Mouse (Mus musculus): ENCODE measurements around the gene Rnf150. TPM values are rescaled to one million over a fixed set of nuclear protein-coding genes. Genes with fewer than 3 reads are reported as not detected.

Rnf150 gene
- polyA plus RNA-seq, 1 experiment from 2014 or later = 0.07 TPM

GRCm38 (mm10) chr8:83032800-83033199 lies 169.6 kb downstream of the Rnf150 start:
- no peak overlapping the region for H3K9ac ChIP-seq

GRCm38 (mm10) chr8:83035141-83035540 lies 172.0 kb downstream of the Rnf150 start:
- Histone ChIP-seq H3K27ac (replicated peaks) (no peak overlapping the region), H3K27me3 (no peaks in the 10 kb centered on the region), H3K9me3 (replicated peaks) (no peaks in the 10 kb centered on the region), H3K9ac (no peak overlapping the region), H3K4me2 (no peak overlapping the region), H3K4me3 (replicated peaks) (no peak overlapping the region), H3K36me3 (replicated peaks) (no peaks in the 10 kb centered on the region), H3K4me1 (replicated peaks) (no peaks in the 10 kb centered on the region)
- no peak for ATAC-seq (ENCODE audit: insufficient read depth)
- 73% methylated on average over 5 of the region's 5 CpGs for WGBS (ENCODE audit: insufficient replicate concordance)

More at GRCm38 (mm10) chr8:83032800-83033199, 169.6 kb downstream of the Rnf150 start:
- no peak for ATAC-seq (ENCODE audit: insufficient read depth)
- Histone ChIP-seq H3K4me1 (replicated peaks) (no peaks in the 10 kb centered on the region), H3K4me3 (replicated peaks) (no peak overlapping the region), H3K27me3 (no peaks in the 10 kb centered on the region), H3K36me3 (replicated peaks) (no peaks in the 10 kb centered on the region), H3K27ac (replicated peaks) (no peak overlapping the region), H3K4me2 (no peak overlapping the region), H3K9me3 (replicated peaks) (no peaks in the 10 kb centered on the region)
- 76% methylated on average over 7 of the region's 7 CpGs for WGBS (ENCODE audit: insufficient replicate concordance)

GRCm38 (mm10) chr8:83036521-83037166 lies 173.5 kb downstream of the Rnf150 start:
- H3K4me1 ChIP-seq (replicated peaks) = no peaks in the 10 kb centered on the region
- no peak overlapping the region for H3K4me3 ChIP-seq (replicated peaks)
- H3K9me3 ChIP-seq (replicated peaks) = no peaks in the 10 kb centered on the region
- no peaks in the 10 kb centered on the region for H3K27me3 ChIP-seq
- H3K27ac ChIP-seq (replicated peaks) = no peak overlapping the region
- no peak for ATAC-seq (ENCODE audit: insufficient read depth)
- no peaks in the 10 kb centered on the region for H3K36me3 ChIP-seq (replicated peaks)
- H3K9ac ChIP-seq = no peak overlapping the region
- no peak overlapping the region for H3K4me2 ChIP-seq
- 74% methylated on average over 3 of the region's 3 CpGs for WGBS (ENCODE audit: insufficient replicate concordance)

- Histone ChIP-seq H3K27me3 (no peaks in the 10 kb centered on the region), H3K27ac (replicated peaks) (no peak overlapping the region)
These were observed 174.2 kb downstream of the Rnf150 start for GRCm38 (mm10) chr8:83037321-83037720.

GRCm38 (mm10) chr8:83038575-83038974 lies 175.4 kb downstream of the Rnf150 start:
- no peaks in the 10 kb centered on the region for H3K36me3 ChIP-seq (replicated peaks)
- H3K27me3 ChIP-seq = no peaks in the 10 kb centered on the region
- ATAC-seq (ENCODE audit: insufficient read depth) = no peak
- 70% methylated on average over 10 of the region's 10 CpGs for WGBS (ENCODE audit: insufficient replicate concordance)
- no peaks in the 10 kb centered on the region for H3K9me3 ChIP-seq (replicated peaks)
- no peak overlapping the region for H3K4me2 ChIP-seq
- no peaks in the 10 kb centered on the region for H3K4me1 ChIP-seq (replicated peaks)
- H3K9ac ChIP-seq = no peak overlapping the region
- no peak overlapping the region for H3K27ac ChIP-seq (replicated peaks)
- no peak overlapping the region for H3K4me3 ChIP-seq (replicated peaks)

More at GRCm38 (mm10) chr8:83037321-83037720, 174.2 kb downstream of the Rnf150 start:
- WGBS (ENCODE audit: insufficient replicate concordance) = 64% methylated on average over 1 of the region's 1 CpGs
- ATAC-seq (ENCODE audit: insufficient read depth) = no peak
- H3K9me3 ChIP-seq (replicated peaks) = no peaks in the 10 kb centered on the region
- no peak overlapping the region for H3K4me2 ChIP-seq
- H3K36me3 ChIP-seq (replicated peaks) = no peaks in the 10 kb centered on the region
- H3K4me1 ChIP-seq (replicated peaks) = no peaks in the 10 kb centered on the region
- H3K9ac ChIP-seq = no peak overlapping the region
- no peak overlapping the region for H3K4me3 ChIP-seq (replicated peaks)

- Histone ChIP-seq H3K4me3 (replicated peaks) (no peak overlapping the region), H3K4me1 (replicated peaks) (no peaks in the 10 kb centered on the region), H3K9me3 (replicated peaks) (no peaks in the 10 kb centered on the region), H3K4me2 (no peak overlapping the region), H3K27me3 (no peaks in the 10 kb centered on the region), H3K36me3 (replicated peaks) (no peaks in the 10 kb centered on the region), H3K27ac (replicated peaks) (no peak overlapping the region), H3K9ac (no peak overlapping the region)
- ATAC-seq (ENCODE audit: insufficient read depth) = no peak
- WGBS (ENCODE audit: insufficient replicate concordance) = 50% methylated on average over 4 of the region's 4 CpGs
These were observed 178.3 kb downstream of the Rnf150 start for GRCm38 (mm10) chr8:83041440-83041839.

GRCm38 (mm10) chr8:83046912-83047311 lies 183.8 kb downstream of the Rnf150 start:
- Histone ChIP-seq H3K9me3 (replicated peaks) (no peaks in the 10 kb centered on the region), H3K4me1 (replicated peaks) (no peaks in the 10 kb centered on the region), H3K9ac (no peak overlapping the region), H3K36me3 (replicated peaks) (no peaks in the 10 kb centered on the region), H3K27me3 (no peaks in the 10 kb centered on the region), H3K4me3 (replicated peaks) (no peak overlapping the region), H3K4me2 (no peak overlapping the region), H3K27ac (replicated peaks) (no peak overlapping the region)
- WGBS (ENCODE audit: insufficient replicate concordance) = 70% methylated on average over 9 of the region's 9 CpGs
- no peak for ATAC-seq (ENCODE audit: insufficient read depth)

GRCm38 (mm10) chr8:83048527-83048926 lies 185.4 kb downstream of the Rnf150 start:
- no peak overlapping the region for H3K9ac ChIP-seq
- H3K4me2 ChIP-seq = no peak overlapping the region
- H3K27ac ChIP-seq (replicated peaks) = no peak overlapping the region
- no peaks in the 10 kb centered on the region for H3K9me3 ChIP-seq (replicated peaks)
- H3K4me1 ChIP-seq (replicated peaks) = no peaks in the 10 kb centered on the region
- H3K4me3 ChIP-seq (replicated peaks) = no peak overlapping the region
- no peaks in the 10 kb centered on the region for H3K27me3 ChIP-seq
- 62% methylated on average over 6 of the region's 6 CpGs for WGBS (ENCODE audit: insufficient replicate concordance)
- H3K36me3 ChIP-seq (replicated peaks) = no peaks in the 10 kb centered on the region
- ATAC-seq (ENCODE audit: insufficient read depth) = no peak

- H3K4me2 ChIP-seq = no peak overlapping the region
- H3K4me3 ChIP-seq (replicated peaks) = no peak overlapping the region
- H3K36me3 ChIP-seq (replicated peaks) = no peaks in the 10 kb centered on the region
- ATAC-seq (ENCODE audit: insufficient read depth) = no peak
- no peaks in the 10 kb centered on the region for H3K4me1 ChIP-seq (replicated peaks)
- H3K27me3 ChIP-seq = no peaks in the 10 kb centered on the region
- 61% methylated on average over 7 of the region's 7 CpGs for WGBS (ENCODE audit: insufficient replicate concordance)
- H3K9ac ChIP-seq = no peak overlapping the region
- H3K27ac ChIP-seq (replicated peaks) = no peak overlapping the region
- H3K9me3 ChIP-seq (replicated peaks) = no peaks in the 10 kb centered on the region
These were observed 186.0 kb downstream of the Rnf150 start for GRCm38 (mm10) chr8:83049171-83049601.

- no peak overlapping the region for H3K4me3 ChIP-seq (replicated peaks)
- H3K9ac ChIP-seq = no peak overlapping the region
- H3K4me2 ChIP-seq = no peak overlapping the region
- no peaks in the 10 kb centered on the region for H3K4me1 ChIP-seq (replicated peaks)
- no peaks in the 10 kb centered on the region for H3K9me3 ChIP-seq (replicated peaks)
- ATAC-seq (ENCODE audit: insufficient read depth) = no peak
- WGBS (ENCODE audit: insufficient replicate concordance) = 52% methylated on average over 1 of the region's 1 CpGs
- H3K27me3 ChIP-seq = no peaks in the 10 kb centered on the region
- no peaks in the 10 kb centered on the region for H3K36me3 ChIP-seq (replicated peaks)
- no peak overlapping the region for H3K27ac ChIP-seq (replicated peaks)
These were observed 186.5 kb downstream of the Rnf150 start for GRCm38 (mm10) chr8:83049616-83050015.

GRCm38 (mm10) chr8:83052896-83053295 lies 189.7 kb downstream of the Rnf150 start:
- Histone ChIP-seq H3K4me2 (no peak overlapping the region), H3K27ac (replicated peaks) (no peak overlapping the region)
- 65% methylated on average over 4 of the region's 4 CpGs for WGBS (ENCODE audit: insufficient replicate concordance)

GRCm38 (mm10) chr8:83054801-83055200 lies 191.6 kb downstream of the Rnf150 start:
- Histone ChIP-seq H3K4me3 (replicated peaks) (no peak overlapping the region), H3K36me3 (replicated peaks) (no peaks in the 10 kb centered on the region), H3K27ac (replicated peaks) (no peak overlapping the region), H3K4me1 (replicated peaks) (no peaks in the 10 kb centered on the region), H3K9ac (no peak overlapping the region), H3K4me2 (no peak overlapping the region), H3K9me3 (replicated peaks) (no peaks in the 10 kb centered on the region), H3K27me3 (no peaks in the 10 kb centered on the region)
- WGBS (ENCODE audit: insufficient replicate concordance) = 51% methylated on average over 3 of the region's 3 CpGs
- no peak for ATAC-seq (ENCODE audit: insufficient read depth)

More at GRCm38 (mm10) chr8:83052896-83053295, 189.7 kb downstream of the Rnf150 start:
- no peak overlapping the region for H3K4me3 ChIP-seq (replicated peaks)
- no peaks in the 10 kb centered on the region for H3K9me3 ChIP-seq (replicated peaks)
- H3K4me1 ChIP-seq (replicated peaks) = no peaks in the 10 kb centered on the region
- no peak for ATAC-seq (ENCODE audit: insufficient read depth)
- no peaks in the 10 kb centered on the region for H3K36me3 ChIP-seq (replicated peaks)
- no peaks in the 10 kb centered on the region for H3K27me3 ChIP-seq
- no peak overlapping the region for H3K9ac ChIP-seq
